In the genomic region with DNA sequence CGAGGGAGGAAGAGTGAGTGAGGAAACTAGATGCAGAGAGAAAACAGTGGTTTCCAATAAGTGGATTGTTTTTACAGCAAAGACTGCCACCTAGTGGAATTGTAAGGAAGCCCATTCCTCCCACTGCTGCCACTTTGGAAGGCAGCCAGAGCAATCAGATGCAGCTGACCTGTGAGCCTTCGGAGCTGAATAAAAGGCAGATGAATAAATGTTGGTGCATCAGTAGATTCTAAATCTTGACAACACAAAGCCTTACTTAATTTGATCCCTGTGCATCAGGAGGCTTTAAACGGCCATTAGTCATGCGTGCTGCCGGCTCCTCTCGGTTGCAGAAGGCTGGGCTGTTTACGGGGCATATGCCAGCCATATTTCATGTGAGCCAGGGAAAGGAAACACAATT, we compare ENCODE assay signal across 8 mouse cellular contexts.
DNase-seq lines count a peak whose midpoint lies in the region; TF ChIP-seq lines count a peak whose summit lies in the region.

No protein-coding gene starts in this region.

- DNase-seq in urinary bladder, adult 18-20 months (ENCODE audit: low spot score in 2 of 2), result peak; percentile 11 to 15
- DNase-seq in urinary bladder, postnatal 10 days (ENCODE audit: low spot score), result no peak
- DNase-seq in cerebellum, postnatal 14 days, result peak; percentile 87 to 90
- DNase-seq in frontal cortex, postnatal 36 days (ENCODE audit: low spot score in 2 of 2), result peak; percentile 72 to 94
- peak; percentile 75 for DNase-seq in kidney, adult 2 months
- DNase-seq in left cerebral cortex, postnatal 25 days (ENCODE audit: low spot score in 2 of 2), result peak; percentile 84 to 90
- peak; percentile 42 for DNase-seq in neural tube, embryonic 10.5 days (ENCODE audit: extremely low spot score, low spot score)
- DNase-seq in testis, postnatal 14 days (ENCODE audit: low spot score), result peak; percentile 29

- no peak overlapping the region for H3K27ac ChIP-seq in kidney, adult 2 months (ENCODE audit: insufficient read depth, low read depth, low read length)

- intact Hi-C loops in left cerebral cortex, postnatal 25 days (cut with DNase I), result loop anchor here (5.0 kb wide), 2 partner anchors 88 to 317 kb away; no protein-coding TSS in a partner anchor

- TF ChIP-seq CTCF in kidney, adult 2 months (conservative IDR thresholded peaks at IDR 0.05; ENCODE audit: insufficient read depth, insufficient read length, low read depth, low read length), result peak; percentile 68

- WGBS in kidney, adult 2 months, result 13% methylated on average over 7 of the region's 7 CpGs

- H3K36me3 ChIP-seq in kidney, adult 2 months (ENCODE audit: control insufficient read depth, insufficient read depth, low read length), result no peaks in the 10 kb centered on the region

- no peaks in the 10 kb centered on the region; the same call in 1 of the 2 replicates for H3K4me1 ChIP-seq in kidney, adult 2 months (ENCODE audit: control insufficient read depth, insufficient read depth, low read length)

- no peak overlapping the region for H3K4me3 ChIP-seq in kidney, adult 2 months (ENCODE audit: insufficient read depth, low read depth, low read length)

- no peak for TF ChIP-seq POLR2A in kidney, adult 2 months (IDR thresholded peaks at IDR 0.05; ENCODE audit: low read depth, low read length)

- H3K27me3 ChIP-seq in kidney, adult 2 months (replicated peaks; ENCODE audit: control insufficient read depth, insufficient read depth, low read length), result no peaks in the 10 kb centered on the region
